ENCODE assay signal across 7 mouse cellular contexts in the genomic region with DNA sequence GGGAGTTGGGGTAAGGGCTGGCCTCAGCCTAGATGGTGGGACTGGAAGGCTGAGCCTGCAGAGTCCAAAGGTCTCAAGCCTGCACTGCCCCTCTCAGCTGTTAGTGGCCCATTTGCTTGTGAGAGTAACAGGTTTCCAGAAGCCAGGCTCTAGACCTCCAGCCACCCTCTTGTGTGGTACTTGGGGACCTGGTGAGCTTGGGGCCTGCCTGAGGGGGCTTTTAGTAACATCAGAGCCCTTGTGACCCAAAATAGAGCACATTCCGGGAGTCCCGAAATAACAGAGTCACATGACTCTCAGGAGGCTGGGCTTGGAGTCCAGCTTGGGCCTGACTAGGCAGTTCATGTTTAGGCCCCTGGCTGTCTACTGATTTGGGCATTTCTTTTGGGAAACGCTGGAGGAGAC. TPM values are rescaled to one million over a fixed set of nuclear protein-coding genes. Genes with fewer than 3 reads are reported as not detected.
DNase-seq lines count a peak whose midpoint lies in the region; ATAC-seq and TF ChIP-seq lines count a peak whose summit lies in the region.

No protein-coding gene starts in this region.

- TF ChIP-seq POLR2A in testis, adult 2 months (IDR thresholded peaks at IDR 0.05; ENCODE audit: control insufficient read depth, low read depth, low read length): no peak
- no peak for TF ChIP-seq POLR2A in small intestine, adult 2 months (IDR thresholded peaks at IDR 0.05; ENCODE audit: low read depth, low read length)

- peaks cover 20% of the 10 kb centered on the region for H3K4me1 ChIP-seq in testis, adult 2 months (ENCODE audit: control insufficient read depth, insufficient read depth, low read length)
- peaks cover 85% of the 10 kb centered on the region for H3K4me1 ChIP-seq in limb, embryonic 10.5 days
- peaks cover 72% of the 10 kb centered on the region for H3K4me1 ChIP-seq in small intestine, adult 2 months (ENCODE audit: control insufficient read depth, insufficient read depth, insufficient read length, low read length)

- no peak for DNase-seq in testis, postnatal 10 days (ENCODE audit: low spot score)
- DNase-seq in heart, postnatal 10 days: peak; percentile 73 to 75
- no peak for DNase-seq in limb, embryonic 10.5 days (ENCODE audit: low spot score)

- peak overlapping the region; percentile 25 for H3K27ac ChIP-seq in testis, adult 2 months (ENCODE audit: control insufficient read depth, insufficient read depth, low read depth, low read length)
- H3K27ac ChIP-seq in limb, embryonic 10.5 days: peak overlapping the region; percentile 97
- peak overlapping the region; percentile 54 for H3K27ac ChIP-seq in small intestine, adult 2 months (ENCODE audit: insufficient read depth, low read depth, low read length)

- no peaks in the 10 kb centered on the region for H3K27me3 ChIP-seq in testis, adult 2 months (ENCODE audit: control insufficient read depth, insufficient read depth, low read length)
- H3K27me3 ChIP-seq in limb, embryonic 10.5 days (ENCODE audit: low read depth, poor library complexity, severe bottlenecking): no peaks in the 10 kb centered on the region
- H3K27me3 ChIP-seq in small intestine, adult 2 months (ENCODE audit: control insufficient read depth, insufficient read depth, low read length): no peaks in the 10 kb centered on the region

- intact Hi-C loops in heart, postnatal 10 days (cut with DNase I): loop anchor here (1.0 to 5.0 kb wide), 2 partner anchors 83 to 127 kb away; no protein-coding TSS in a partner anchor

- ATAC-seq in activated CD4-positive, CD25-positive, alpha-beta regulatory T cell, adult 4 months: no peak
- ATAC-seq in CD4-positive, CD25-positive, alpha-beta regulatory T cell, adult 4 months: no peak

- H3K4me3 ChIP-seq in testis, adult 2 months (ENCODE audit: control insufficient read depth, low read depth, low read length): no peak overlapping the region
- H3K4me3 ChIP-seq in limb, embryonic 10.5 days: peak overlapping the region; percentile 14
- peak overlapping the region; percentile 93 for H3K4me3 ChIP-seq in small intestine, adult 2 months (ENCODE audit: low read depth, low read length)

- WGBS in limb, embryonic 10.5 days: 36% methylated on average over 3 of the region's 3 CpGs
- WGBS in small intestine, adult 2 months: 5% methylated on average over 3 of the region's 3 CpGs

- no peak for TF ChIP-seq CTCF in testis, adult 2 months (IDR thresholded peaks at IDR 0.05; ENCODE audit: control insufficient read depth, insufficient read depth, insufficient replicate concordance, low read depth, low read length)
- no peak for TF ChIP-seq CTCF in small intestine, adult 2 months (IDR thresholded peaks at IDR 0.05; ENCODE audit: extremely low read depth, insufficient read length, insufficient replicate concordance, low read depth, low read length)

- H3K9me3 ChIP-seq in limb, embryonic 10.5 days (replicated peaks): no peaks in the 10 kb centered on the region

- H3K36me3 ChIP-seq in testis, adult 2 months (ENCODE audit: control insufficient read depth, insufficient read depth, low read length): no peaks in the 10 kb centered on the region
- H3K36me3 ChIP-seq in limb, embryonic 10.5 days: no peaks in the 10 kb centered on the region
- H3K36me3 ChIP-seq in small intestine, adult 2 months (ENCODE audit: control insufficient read depth, insufficient read depth, low read length): no peaks in the 10 kb centered on the region

RNA-seq across cellular contexts. Expression of gene Rxra, which starts 3.4 kb away (rescaled TPM):
- polyA plus RNA-seq in testis, adult 2 months (2012; rRNA removed): 54.3 and 55.2 TPM in 2 replicates
- 10 to 100 TPM; 38.6 to 42.5 TPM for total RNA-seq in heart, postnatal 10 days (2021)
- 8.7 and 10.9 TPM in 2 replicates for polyA plus RNA-seq in limb, embryonic 10.5 days (2016; fragmentation: Nextera tagmentation; extraction: Ambion mirVana)
- 48.7 and 110 TPM in 2 replicates for polyA plus RNA-seq in small intestine, adult 2 months (2012; rRNA removed)
- polyA plus RNA-seq in activated CD4-positive, CD25-positive, alpha-beta regulatory T cell, adult 4 months (2017; shearing (Covaris generic)): 10 to 100 TPM in 1 of 2 experiments, 1 to 10 TPM in 1; 7.7 to 11.7 TPM
- 1 to 10 TPM; 3.3 to 7.8 TPM for polyA plus RNA-seq in CD4-positive, CD25-positive, alpha-beta regulatory T cell, adult 4 months (2017; shearing (Covaris generic))

Comparison
In these comparisons a context has a peak if more than half of its experiments do, and no peak if none do; other contexts are left out.
1. H3K27ac ChIP-seq: peak in every context shown above with its lines; median percentile 97 in limb, embryonic 10.5 days; 54 in small intestine, adult 2 months; 25 in testis, adult 2 months.
2. DNase-seq: peak in heart, postnatal 10 days (2 of 2); none in testis, postnatal 10 days (single experiment) and limb, embryonic 10.5 days (single experiment).